Mouse (Mus musculus) brown adipose tissue, adult 24 weeks (tissue): ENCODE data around the gene Syap1. TPM values are rescaled to one million over a fixed set of nuclear protein-coding genes. Genes with fewer than 3 reads are reported as not detected.
"Not testable (repeated sequence)": the region's sequence is repeated elsewhere in the genome, so short reads cannot be mapped to it uniquely, and the experiment has no call there.

Source experiments
- H3K27ac ChIP-seq: fragments of 200-500 bp; replicated peaks from 2 replicates; pipeline ENCODE4 v1.5.1; 2012; ENCODE audit warnings: low read depth, mild to moderate bottlenecking, low read length
- H3K4me1 ChIP-seq: fragments of 200-500 bp; 2 replicates; pipeline ENCODE4 v1.6.1; 2012; ENCODE audit warnings: low read length, mixed read lengths; ENCODE audit not compliant: control insufficient read depth, insufficient read depth, insufficient read length
- H3K4me3 ChIP-seq: fragments of 200-500 bp; 2 replicates; pipeline ENCODE4 v1.5.1; 2012; ENCODE audit warnings: low read depth, mild to moderate bottlenecking, low read length, moderate library complexity; ENCODE audit not compliant: insufficient read depth
- polyA plus RNA-seq: library from polyadenylated mRNA; stranded (reverse); fragments of >200 nt; gene quantifications from 2 replicates; pipeline ENCODE4 v1.2.4, GENCODE M21; 2012; ENCODE audit not compliant: missing spikeins, insufficient read depth, insufficient read length

Syap1 gene
- 135 and 150 TPM in 2 replicates for polyA plus RNA-seq

DNA sequence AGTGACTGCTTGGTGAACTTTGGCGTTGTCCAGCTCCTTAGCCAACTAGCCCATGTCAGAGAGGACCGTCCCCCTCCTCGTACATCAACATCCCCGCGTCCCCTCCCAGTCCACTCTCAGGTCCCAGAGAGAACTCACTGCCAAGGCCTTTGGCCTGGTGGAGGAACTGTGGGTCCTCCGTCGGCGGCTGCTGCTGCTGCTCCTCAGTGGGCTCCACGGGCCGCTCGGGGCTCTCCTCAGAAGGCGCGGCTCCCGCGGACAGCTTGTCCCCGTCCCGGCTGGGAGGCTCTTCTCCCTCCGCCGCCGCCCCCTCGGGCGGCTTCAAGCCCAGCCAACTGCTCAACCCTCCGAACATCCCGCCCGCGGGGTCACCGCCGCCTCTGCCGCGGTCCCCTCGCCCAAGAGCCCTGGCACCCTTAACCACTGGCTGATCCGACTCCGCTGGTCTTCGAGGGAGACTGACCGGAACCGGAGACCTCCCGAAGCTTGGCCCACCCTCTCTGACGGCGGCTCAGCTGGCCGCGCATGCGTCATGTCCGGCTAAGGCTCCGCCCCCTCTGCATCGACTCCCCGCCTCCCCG is at the start of gene Syap1:
TSS of gene Syap1 (minus strand) at position 517 of the 581 bp plus-strand sequence.
- peak within 1 kb of the TSS; percentile 100 for H3K4me3 ChIP-seq
- H3K4me1 ChIP-seq: no peaks in the 10 kb centered on the region
- H3K27ac ChIP-seq: peak within 1 kb of the TSS; percentile 94

DNA sequence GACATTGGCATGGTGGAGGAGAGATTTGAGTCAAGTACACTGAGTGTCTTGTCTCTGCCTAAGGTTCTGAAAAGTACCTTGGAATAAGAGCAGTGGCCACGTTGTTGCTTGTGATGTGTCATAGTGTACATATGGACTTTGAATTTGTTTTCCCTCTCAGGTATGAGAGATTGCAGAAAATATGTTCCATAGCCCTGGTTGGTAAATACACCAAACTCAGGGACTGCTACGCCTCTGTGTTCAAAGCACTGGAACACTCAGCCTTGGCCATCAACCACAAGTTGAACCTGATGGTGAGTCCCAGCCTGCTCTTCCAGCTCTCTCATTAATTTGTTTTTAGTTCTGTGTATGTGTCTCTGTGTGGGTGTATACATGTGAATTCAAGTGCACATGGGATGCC is 43.2 kb upstream of the Syap1 start:
- no peak overlapping the region for H3K4me3 ChIP-seq
- H3K27ac ChIP-seq: no peak overlapping the region
- no peaks in the 10 kb centered on the region for H3K4me1 ChIP-seq

DNA sequence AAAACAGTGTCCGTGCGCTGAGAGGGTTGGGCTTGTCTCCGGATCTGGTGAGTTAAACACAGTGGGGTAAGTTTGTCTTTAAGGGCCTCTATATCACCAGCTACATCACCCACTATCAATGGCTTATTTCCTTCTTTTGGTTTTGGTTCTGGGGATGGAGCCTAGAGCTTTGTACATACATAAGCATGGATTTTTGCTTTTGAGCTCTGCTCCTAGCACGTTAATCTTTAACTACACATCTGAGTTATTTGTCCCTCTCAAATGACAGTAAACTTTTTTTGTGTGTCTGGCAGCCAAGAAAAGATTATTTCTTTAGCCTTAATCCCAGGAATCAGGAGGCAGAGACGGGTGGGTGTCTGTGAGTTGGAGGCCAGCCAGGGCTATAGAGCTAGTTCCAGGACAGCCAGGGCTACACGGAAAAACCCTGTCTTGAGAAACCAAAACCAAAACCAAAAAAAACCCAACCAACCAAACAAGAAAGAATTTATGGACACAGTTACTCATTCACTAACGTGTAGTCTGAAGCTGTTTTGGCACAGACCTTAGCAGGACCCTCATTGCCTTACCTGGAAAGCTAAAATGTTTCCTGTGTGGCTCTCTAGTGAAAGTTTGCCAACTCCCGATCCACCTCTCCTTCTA is 33.4 kb upstream of the Syap1 start:
- no peak overlapping the region for H3K27ac ChIP-seq
- H3K4me1 ChIP-seq: no peaks in the 10 kb centered on the region
- H3K4me3 ChIP-seq: no peak overlapping the region

DNA sequence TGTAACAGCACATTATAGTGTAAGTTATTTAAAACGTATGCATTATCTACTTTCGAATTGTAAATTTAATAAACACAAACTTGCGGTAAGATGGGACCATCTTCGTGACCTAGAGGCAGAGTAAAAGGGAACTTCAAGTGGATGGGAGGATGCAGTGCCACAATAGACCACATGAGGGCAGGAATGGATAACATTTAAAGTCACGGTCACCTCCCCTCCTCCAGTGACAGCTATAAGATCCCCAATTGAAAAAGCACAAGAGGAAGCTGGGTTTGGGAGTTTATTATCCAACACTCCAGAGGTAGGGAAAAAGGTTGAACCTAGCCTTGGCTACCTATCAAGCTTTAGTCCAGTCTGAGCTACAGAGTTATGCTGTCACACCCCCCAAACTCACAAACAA is 27.4 kb upstream of the Syap1 start:
- Histone ChIP-seq H3K4me3 (no peak overlapping the region), H3K4me1 (no peaks in the 10 kb centered on the region)

DNA sequence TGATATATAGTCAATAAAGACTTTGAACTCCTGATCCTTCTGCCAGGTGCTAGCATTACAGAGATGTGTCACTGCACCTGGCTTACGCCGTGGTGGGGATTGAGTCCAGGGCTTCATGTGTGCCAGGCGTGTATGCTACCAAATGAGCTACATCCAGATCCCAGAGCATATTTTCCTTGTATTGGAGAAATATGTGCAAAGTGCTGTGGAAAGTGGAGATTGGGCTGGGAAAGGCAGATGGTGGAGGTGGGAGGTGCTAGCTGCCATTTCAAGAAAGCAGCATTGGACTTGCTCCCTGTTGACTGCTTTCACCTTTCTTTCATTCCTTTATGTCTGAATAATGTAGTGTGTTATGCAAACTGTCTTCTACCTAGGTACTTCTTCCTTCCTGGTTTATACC is 25.4 kb upstream of the Syap1 start:
- H3K27ac ChIP-seq: no peak overlapping the region
- no peaks in the 10 kb centered on the region for H3K4me1 ChIP-seq
- H3K4me3 ChIP-seq: no peak overlapping the region

More for the DNA sequence above, 27.4 kb upstream of the Syap1 start:
- no peak overlapping the region for H3K27ac ChIP-seq

DNA sequence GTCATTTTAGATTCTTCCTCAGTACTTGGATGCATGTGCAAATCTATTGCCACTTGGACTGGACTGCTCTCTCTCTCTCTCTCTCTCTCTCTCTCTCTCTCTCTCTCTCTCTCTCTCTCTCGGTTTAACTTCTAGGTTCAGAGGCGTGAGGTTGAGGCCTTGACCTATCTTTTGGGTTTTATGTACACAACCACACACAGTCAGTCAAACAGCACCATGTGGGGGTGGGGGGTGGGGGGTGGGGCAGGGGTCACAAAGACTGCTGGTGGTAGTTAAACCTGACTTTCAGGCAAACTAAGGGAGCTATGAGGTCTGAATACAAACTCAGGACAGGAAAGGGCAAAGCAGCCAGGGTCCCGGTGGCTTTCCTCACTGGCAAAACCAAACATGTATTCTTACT is 19.3 kb upstream of the Syap1 start:
- no peak overlapping the region for H3K27ac ChIP-seq
- H3K4me3 ChIP-seq: no peak overlapping the region
- no peaks in the 10 kb centered on the region for H3K4me1 ChIP-seq

DNA sequence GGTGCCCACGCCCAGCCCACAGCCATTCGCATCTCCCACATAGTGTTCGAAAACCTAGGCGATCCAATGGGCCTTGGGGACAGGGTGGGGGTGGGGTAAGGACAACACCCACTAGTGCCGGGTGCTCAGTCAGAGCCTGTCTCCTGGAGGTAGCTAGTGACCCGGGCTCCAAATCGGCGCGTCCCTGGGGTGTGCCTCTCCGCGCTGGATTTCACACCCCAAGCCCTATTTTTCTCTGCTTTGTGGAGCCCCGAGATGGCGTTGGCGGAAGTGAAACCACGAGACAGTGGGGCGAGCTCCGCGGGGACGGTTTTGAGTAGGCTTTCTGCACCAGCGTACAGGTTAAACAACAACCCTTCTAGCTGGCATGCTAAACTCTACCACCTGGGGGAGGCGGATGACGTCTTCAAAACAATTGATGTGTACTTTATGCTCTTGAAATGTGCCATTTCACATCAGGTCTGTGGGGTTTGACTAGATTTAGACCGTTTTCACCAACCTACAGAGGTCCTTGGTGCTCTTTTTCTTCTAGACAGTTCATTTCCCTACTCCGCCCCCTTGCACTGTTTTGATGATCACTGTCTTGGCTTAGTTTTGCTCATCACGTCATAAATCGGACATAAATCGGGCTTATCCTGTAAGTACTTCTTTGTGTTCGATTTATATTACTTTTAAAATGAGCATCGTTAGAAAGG is 13.9 kb upstream of the Syap1 start:
- H3K27ac ChIP-seq: peak overlapping the region; percentile 42; the same call in 1 of the 2 replicates
- H3K4me3 ChIP-seq: peak overlapping the region; percentile 76
- H3K4me1 ChIP-seq: peaks cover 3% of the 10 kb centered on the region; the same call in 1 of the 2 replicates

DNA sequence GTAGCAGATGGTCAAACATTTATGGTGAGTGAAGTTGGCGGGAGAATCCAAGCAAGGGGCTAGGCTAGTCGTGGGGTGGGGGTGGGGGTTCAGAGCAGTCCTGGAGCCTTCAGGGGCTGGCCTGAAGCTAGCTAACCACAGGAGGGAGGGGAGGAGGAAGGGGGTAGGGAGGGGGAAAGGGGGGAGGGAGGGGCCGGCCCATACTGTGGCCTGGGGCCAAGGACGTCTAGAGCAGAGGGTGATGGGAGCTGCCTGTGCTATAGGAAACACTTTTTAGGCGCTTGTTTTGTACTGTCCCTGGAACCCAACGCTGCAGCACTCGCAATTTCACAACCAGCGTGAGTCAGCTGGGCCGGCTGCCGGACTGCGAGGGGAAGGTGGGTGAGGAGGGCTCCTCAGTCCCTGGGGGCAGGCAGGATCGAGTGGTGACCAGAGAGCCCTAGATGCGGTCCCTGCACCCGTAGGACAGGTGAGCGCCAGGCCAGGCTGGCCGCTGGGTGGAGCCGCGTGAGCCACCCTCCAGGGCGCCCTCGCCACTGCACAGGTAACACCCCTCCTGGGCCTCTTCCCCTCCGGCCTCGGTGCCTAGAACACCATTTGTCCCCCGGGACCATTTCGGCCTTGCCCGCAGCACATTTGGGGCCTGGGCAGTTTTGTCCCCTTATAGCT is 13.3 kb upstream of the Syap1 start:
- peaks cover 3% of the 10 kb centered on the region; the same call in 1 of the 2 replicates for H3K4me1 ChIP-seq
- peak overlapping the region; percentile 42; the same call in 1 of the 2 replicates for H3K27ac ChIP-seq
- H3K4me3 ChIP-seq: peak overlapping the region; percentile 76

DNA sequence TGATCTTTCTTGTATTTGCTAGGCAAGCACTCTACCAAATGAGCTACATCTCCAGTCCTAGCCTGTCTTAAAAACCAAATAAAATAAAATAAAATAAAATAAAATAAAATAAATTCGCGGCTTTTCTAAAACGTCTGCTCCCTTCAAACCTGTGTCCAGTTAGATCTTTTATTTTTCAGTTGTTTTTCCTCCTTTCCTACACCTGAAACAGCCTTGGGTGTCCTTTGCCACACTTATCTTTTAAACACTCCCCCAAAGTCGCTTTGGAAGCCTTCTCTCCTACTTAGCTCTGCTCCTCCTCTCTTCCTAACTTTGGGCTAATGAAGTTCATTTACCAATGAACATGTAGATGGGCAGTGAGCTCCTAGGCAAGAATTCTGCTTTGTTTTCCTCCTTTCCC is 12.7 kb upstream of the Syap1 start, which contains the start of gene Ctps2:
TSS of gene Ctps2 (plus strand) at position 301 of the 400 bp plus-strand sequence.
- peak within 1 kb of the TSS; percentile 76 for H3K4me3 ChIP-seq
- peak within 1 kb of the TSS; percentile 42; the same call in 1 of the 2 replicates for H3K27ac ChIP-seq
- peaks cover 3% of the 10 kb centered on the region; the same call in 1 of the 2 replicates for H3K4me1 ChIP-seq

DNA sequence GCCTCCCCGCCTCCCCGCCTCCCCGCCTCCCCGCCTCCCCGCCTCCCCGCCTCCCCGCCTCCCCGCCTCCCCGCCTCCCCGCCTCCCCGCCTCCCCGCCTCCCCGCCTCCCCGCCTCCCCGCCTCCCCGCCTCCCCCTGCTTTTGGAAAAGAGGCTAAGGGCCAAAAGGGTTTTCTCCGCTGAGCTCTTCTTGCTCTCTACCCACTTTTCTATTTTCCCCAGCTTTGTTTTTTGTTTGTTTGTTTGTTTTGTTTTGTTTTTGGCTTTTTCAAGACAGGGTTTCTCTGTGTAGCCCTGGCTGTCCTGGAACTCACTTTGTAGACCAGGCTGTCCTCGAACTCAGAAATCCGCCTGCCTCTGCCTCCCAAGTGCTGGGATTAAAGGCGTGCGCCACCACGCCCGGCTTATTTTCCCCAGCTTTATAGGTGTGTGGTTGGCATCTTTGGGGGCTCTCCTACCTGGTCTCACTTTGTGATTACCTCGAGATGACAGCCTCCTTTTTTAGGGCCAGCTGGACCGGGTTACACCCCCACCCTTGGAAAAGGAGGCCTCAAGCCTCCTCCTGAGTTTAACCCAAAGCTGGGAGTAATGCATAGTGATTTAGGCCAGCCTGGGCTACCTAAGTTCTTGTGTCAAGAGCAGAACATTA is 452 bp upstream of the Syap1 start:
- H3K27ac ChIP-seq: 0 out of 2 replicates have a peak overlapping the region, but pooled peaks have one; percentile 24
- 0 out of 2 replicates have a peak overlapping the region, but pooled peaks have one; percentile 10 for H3K4me3 ChIP-seq
- H3K4me1 ChIP-seq: not testable (repeated sequence)

DNA sequence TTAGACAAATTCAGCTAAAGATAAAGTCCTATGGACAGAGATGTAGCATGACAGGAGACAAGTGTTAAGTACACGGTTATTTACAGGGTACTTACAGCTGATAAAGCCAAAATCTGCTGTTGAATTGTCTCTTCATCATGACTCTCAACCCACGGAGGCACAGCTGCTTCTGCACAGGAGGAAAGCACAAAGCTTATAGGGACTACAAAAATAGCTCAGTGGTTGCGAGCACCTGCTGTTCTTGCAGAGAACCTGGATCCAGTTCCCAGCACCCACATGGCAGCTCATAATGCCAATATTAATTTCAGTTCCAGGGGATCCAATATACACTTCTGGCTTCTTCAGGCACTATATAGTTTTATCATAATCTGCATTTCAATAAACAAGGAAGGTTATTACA is 10.0 kb downstream of the Syap1 start:
- Histone ChIP-seq H3K4me1 (no peaks in the 10 kb centered on the region), H3K4me3 (no peak overlapping the region), H3K27ac (no peak overlapping the region)

DNA sequence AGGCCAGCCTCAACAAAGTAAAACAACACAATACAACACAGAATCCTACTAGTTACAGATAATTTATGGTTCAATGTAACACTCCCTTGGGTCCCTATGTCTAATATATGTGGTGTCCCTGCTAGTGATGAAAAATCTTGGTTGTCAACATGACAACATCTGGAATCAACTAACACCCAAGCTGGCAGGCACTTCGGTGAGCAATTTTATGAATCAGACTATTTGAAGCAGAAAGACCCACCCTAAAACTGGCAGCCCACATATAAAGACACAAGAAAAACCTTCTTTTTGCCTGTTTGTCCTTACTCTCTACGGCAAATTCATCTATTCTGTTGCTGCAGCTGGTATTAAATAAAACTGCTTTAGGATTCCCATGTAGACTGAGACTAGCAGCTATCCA is 14.5 kb downstream of the Syap1 start:
- H3K4me3 ChIP-seq: no peak overlapping the region
- H3K4me1 ChIP-seq: peaks cover 3% of the 10 kb centered on the region; the same call in 1 of the 2 replicates
- no peak overlapping the region for H3K27ac ChIP-seq

DNA sequence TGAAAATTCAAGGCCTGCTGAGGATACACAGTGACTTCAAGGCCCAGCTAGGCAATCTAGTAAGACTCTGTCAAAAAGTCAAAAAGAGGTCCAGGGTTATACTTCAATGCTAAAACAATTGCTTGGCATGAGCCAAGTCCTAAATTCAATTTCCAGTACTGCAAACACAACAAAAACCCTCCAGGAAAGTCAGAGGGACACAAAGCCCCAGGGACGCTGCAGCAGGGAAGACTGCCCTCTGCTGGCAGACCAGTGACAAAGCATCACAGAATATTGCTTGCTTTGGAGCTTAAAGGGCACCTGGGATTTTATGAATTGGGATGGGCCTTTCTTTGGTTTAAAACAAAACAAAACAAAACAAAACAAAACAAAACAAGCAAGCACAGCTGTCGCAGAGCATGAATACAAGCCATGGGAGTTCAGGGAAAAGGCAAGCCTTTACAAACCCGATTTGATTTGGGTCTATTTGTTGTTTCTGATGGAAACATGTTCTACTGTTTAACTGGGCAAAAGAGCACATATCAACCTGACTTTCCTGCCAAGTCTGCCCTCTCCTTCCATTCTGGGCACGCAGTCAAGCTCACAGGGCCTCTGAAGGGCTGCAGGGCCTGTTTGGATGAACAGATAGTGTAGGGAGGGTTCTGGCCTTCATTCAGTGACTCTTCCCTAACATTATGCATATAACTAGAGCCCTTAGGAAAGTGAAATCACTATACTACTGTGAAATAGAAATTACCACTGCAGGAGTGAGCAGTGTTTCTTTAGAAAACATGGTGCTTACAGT is 16.3 kb downstream of the Syap1 start:
- peak overlapping the region; percentile 89 for H3K27ac ChIP-seq
- peaks cover 3% of the 10 kb centered on the region; the same call in 1 of the 2 replicates for H3K4me1 ChIP-seq
- H3K4me3 ChIP-seq: no peak overlapping the region
